Mouse (Mus musculus) MEL (cell line): Measurements from ENCODE around the gene Nmi. TPM values are rescaled to one million over a fixed set of nuclear protein-coding genes. Genes with fewer than 3 reads are reported as not detected.
A peak's percentile ranks its signal among the peaks of the same experiment; 100 is the strongest.

Source experiments
- DNase-seq: peaks from one replicate; pipeline ENCODE4 v3.0.0; 2011; ENCODE audit warnings: low read depth, low spot score
- H3K27ac ChIP-seq: 2 replicates; pipeline ENCODE4 v1.5.1; 2012; ENCODE audit warnings: low read depth, mild to moderate bottlenecking, control low read depth, low read length, moderate library complexity; ENCODE audit not compliant: control insufficient read depth
- H3K27me3 ChIP-seq, 2 experiments: fragments of 150-350 bp in 1 of 2; sonication (generic) in 1 of 2; 2 replicates each; pipeline ENCODE4 v1.6.1; 2012; ENCODE audit warnings: low read length in 2 of 2, mild to moderate bottlenecking in 2 of 2, improper control_type of control experiment in 1 of 2, moderate library complexity in 1 of 2; ENCODE audit not compliant: insufficient read depth in 2 of 2, control insufficient read depth in 1 of 2
- H3K36me3 ChIP-seq, 2 experiments: 2 replicates each; pipeline ENCODE4 v1.6.1; 2012 to 2014; ENCODE audit warnings: low read length in 2 of 2, improper control_type of control experiment in 1 of 2, inconsistent platforms in 1 of 2, mild to moderate bottlenecking in 1 of 2; ENCODE audit not compliant: insufficient read depth in 2 of 2, control insufficient read depth in 1 of 2
- H3K4me1 ChIP-seq, 2 experiments: fragments of 150-350 bp in 1 of 2; sonication (generic) in 1 of 2; 2 replicates each; pipeline ENCODE4 v1.6.1; 2012; ENCODE audit warnings: low read length in 2 of 2, improper control_type of control experiment in 1 of 2, mild to moderate bottlenecking in 1 of 2; ENCODE audit not compliant: insufficient read depth in 2 of 2, control insufficient read depth in 1 of 2
- H3K4me3 ChIP-seq, 2 experiments: fragments of 150-350 bp in 1 of 2; sonication (generic) in 1 of 2; 2 replicates each; pipeline ENCODE4 v1.5.1; 2012; ENCODE audit warnings: low read depth in 2 of 2, low read length in 2 of 2, mild to moderate bottlenecking in 2 of 2, moderate library complexity in 2 of 2, control low read depth in 1 of 2, improper control_type of control experiment in 1 of 2; ENCODE audit not compliant: control insufficient read depth in 1 of 2, insufficient read depth in 1 of 2
- H3K79me2 ChIP-seq: 2 replicates; pipeline ENCODE4 v1.6.1; 2012; ENCODE audit warnings: mild to moderate bottlenecking, low read length, moderate library complexity; ENCODE audit not compliant: control insufficient read depth, poor library complexity, insufficient read depth
- H3K9ac ChIP-seq: 2 replicates; pipeline ENCODE4 v1.6.1; 2012; ENCODE audit warnings: low read depth, mild to moderate bottlenecking, control low read depth, low read length, moderate library complexity; ENCODE audit not compliant: control insufficient read depth, poor library complexity, severe bottlenecking
- H3K9me3 ChIP-seq: fragments of 150-350 bp; sonication (generic); replicated peaks from 2 replicates; pipeline ENCODE4 v1.6.1; 2012; ENCODE audit warnings: mild to moderate bottlenecking, low read length, improper control_type of control experiment, moderate library complexity; ENCODE audit not compliant: insufficient read depth
- BHLHE40 ChIP-seq: IDR thresholded peaks from 2 replicates; pipeline ENCODE4 v1.6.1; 2012; ENCODE audit warnings: low read depth, mild to moderate bottlenecking, inconsistent platforms, low read length, improper control_type of control experiment, borderline replicate concordance
- CHD1 ChIP-seq: IDR thresholded peaks from 2 replicates; pipeline ENCODE4 v1.6.1; 2012; ENCODE audit warnings: low read depth, mild to moderate bottlenecking, inconsistent platforms, low read length, improper control_type of control experiment
- CTCF ChIP-seq, 3 experiments: IDR thresholded peaks in 2 of 3; conservative IDR thresholded peaks in 1 of 3; 2 replicates each; pipeline ENCODE4 v1.5.1; 2011 to 2012; ENCODE audit warnings: low read length in 3 of 3, low read depth in 2 of 3, mild to moderate bottlenecking in 2 of 3, improper control_type of control experiment in 1 of 3, inconsistent platforms in 1 of 3, mixed read lengths in 1 of 3, moderate library complexity in 1 of 3; ENCODE audit not compliant: control insufficient read depth in 1 of 3, insufficient read depth in 1 of 3, poor library complexity in 1 of 3, severe bottlenecking in 1 of 3
- ELF1 ChIP-seq: IDR thresholded peaks from 2 replicates; pipeline ENCODE4 v1.6.1; 2014; ENCODE audit warnings: low read depth, mild to moderate bottlenecking, inconsistent platforms, low read length, improper control_type of control experiment, moderate library complexity
- EP300 ChIP-seq, 2 experiments: IDR thresholded peaks; 2 replicates each; pipeline ENCODE4 v1.6.1; 2011; ENCODE audit warnings: improper control_type of control experiment in 2 of 2, low read length in 2 of 2, low read depth in 1 of 2, mild to moderate bottlenecking in 1 of 2
- ETS1 ChIP-seq: IDR thresholded peaks from 2 replicates; pipeline ENCODE4 v1.6.1; 2012; ENCODE audit warnings: low read depth, mild to moderate bottlenecking, inconsistent platforms, low read length, improper control_type of control experiment, moderate library complexity
- GATA1 ChIP-seq: IDR thresholded peaks from 2 replicates; pipeline ENCODE4 v1.6.1; 2011; ENCODE audit warnings: low read depth, low read length, improper control_type of control experiment
- HCFC1 ChIP-seq: IDR thresholded peaks from 2 replicates; pipeline ENCODE4 v1.6.1; 2012; ENCODE audit warnings: low read depth, mild to moderate bottlenecking, inconsistent platforms, low read length, improper control_type of control experiment, moderate library complexity
- JUND ChIP-seq: IDR thresholded peaks from 2 replicates; pipeline ENCODE4 v1.6.1; 2011; ENCODE audit warnings: low read depth, mild to moderate bottlenecking, improper control_type of control experiment, low read length
- KAT2A ChIP-seq: conservative IDR thresholded peaks from 2 replicates; pipeline ENCODE4 v1.6.1; 2012; ENCODE audit warnings: low read depth, low read length, improper control_type of control experiment, inconsistent platforms
- MYB ChIP-seq: IDR thresholded peaks from 2 replicates; pipeline ENCODE4 v1.6.1; 2011; ENCODE audit warnings: mild to moderate bottlenecking, low read depth, low read length, improper control_type of control experiment
- NELFE ChIP-seq: IDR thresholded peaks from 2 replicates; pipeline ENCODE4 v1.6.1; 2011; ENCODE audit warnings: low read depth, low read length, improper control_type of control experiment
- NRF1 ChIP-seq: IDR thresholded peaks from 2 replicates; pipeline ENCODE4 v1.6.1; 2014; ENCODE audit warnings: low read depth, mild to moderate bottlenecking, inconsistent platforms, low read length, improper control_type of control experiment, moderate library complexity; ENCODE audit not compliant: poor library complexity, insufficient read depth, severe bottlenecking
- POLR2A ChIP-seq, 2 experiments: IDR thresholded peaks; 2 replicates each; pipeline ENCODE4 v1.6.1; 2011 to 2012; ENCODE audit warnings: low read length in 2 of 2, mild to moderate bottlenecking in 2 of 2, control low read depth in 1 of 2, improper control_type of control experiment in 1 of 2, low read depth in 1 of 2, moderate library complexity in 1 of 2; ENCODE audit not compliant: control insufficient read depth in 1 of 2, insufficient read depth in 1 of 2, poor library complexity in 1 of 2
- RCOR1 ChIP-seq: IDR thresholded peaks from 2 replicates; pipeline ENCODE4 v1.6.1; 2012; ENCODE audit warnings: low read depth, mild to moderate bottlenecking, inconsistent platforms, low read length, improper control_type of control experiment
- SIN3A ChIP-seq: IDR thresholded peaks from 2 replicates; pipeline ENCODE4 v1.6.1; 2012; ENCODE audit warnings: low read length, improper control_type of control experiment, inconsistent platforms
- TAL1 ChIP-seq: IDR thresholded peaks from 2 replicates; pipeline ENCODE4 v1.6.1; 2012; ENCODE audit warnings: mild to moderate bottlenecking, inconsistent platforms, low read length, moderate library complexity, mixed read lengths
- TBP ChIP-seq: IDR thresholded peaks from 2 replicates; pipeline ENCODE4 v1.8.0; 2011; ENCODE audit warnings: low read depth, low read length, improper control_type of control experiment
- TCF12 ChIP-seq: IDR thresholded peaks from 2 replicates; pipeline ENCODE4 v1.6.1; 2014; ENCODE audit warnings: low read depth, mild to moderate bottlenecking, inconsistent platforms, low read length, improper control_type of control experiment, moderate library complexity
- UBTF ChIP-seq: IDR thresholded peaks from 2 replicates; pipeline ENCODE4 v1.6.1; 2012; ENCODE audit warnings: low read depth, mild to moderate bottlenecking, inconsistent platforms, low read length, improper control_type of control experiment, moderate library complexity, borderline replicate concordance; ENCODE audit not compliant: insufficient read depth
- USF1 ChIP-seq: IDR thresholded peaks from 2 replicates; pipeline ENCODE4 v1.6.1; 2014; ENCODE audit warnings: low read depth, mild to moderate bottlenecking, inconsistent platforms, low read length, improper control_type of control experiment, moderate library complexity
- USF2 ChIP-seq, 2 experiments: IDR thresholded peaks; 2 replicates each; pipeline ENCODE4 v1.6.1; 2011 to 2012; ENCODE audit warnings: improper control_type of control experiment in 2 of 2, low read length in 2 of 2, borderline replicate concordance in 1 of 2, inconsistent platforms in 1 of 2, low read depth in 1 of 2, mild to moderate bottlenecking in 1 of 2; ENCODE audit not compliant: insufficient read depth in 1 of 2
- ZC3H11A ChIP-seq: IDR thresholded peaks from 2 replicates; pipeline ENCODE4 v1.6.1; 2012; ENCODE audit warnings: low read depth, mild to moderate bottlenecking, inconsistent platforms, low read length, improper control_type of control experiment
- ZKSCAN1 ChIP-seq: IDR thresholded peaks from 2 replicates; pipeline ENCODE4 v1.6.1; 2012; ENCODE audit warnings: low read depth, mild to moderate bottlenecking, inconsistent platforms, low read length, improper control_type of control experiment, moderate library complexity
- polyA plus RNA-seq, 2 experiments: library from polyadenylated mRNA; stranded (reverse) in 1 of 2; unstranded in 1 of 2; fragments of >175 nt in 1 of 2; fragments of >200 nt in 1 of 2; gene quantifications; 2 replicates each; pipeline versions ENCODE4 v1.2.1 to v1.2.4; 2012; ENCODE audit warnings: low replicate concordance in 2 of 2, low read depth in 1 of 2; ENCODE audit not compliant: insufficient read length in 2 of 2, insufficient read depth in 1 of 2, missing spikeins in 1 of 2
- total RNA-seq: library from RNA; depleted of rRNA; stranded (reverse); fragments of 300-350 nt; gene quantifications from 2 replicates; pipeline ENCODE4 v1.2.3, GENCODE M21; 2012

Nmi gene
- total and polyA plus RNA-seq, 3 experiments = 12.1 to 14.1 TPM; not detected in 1

DNA sequence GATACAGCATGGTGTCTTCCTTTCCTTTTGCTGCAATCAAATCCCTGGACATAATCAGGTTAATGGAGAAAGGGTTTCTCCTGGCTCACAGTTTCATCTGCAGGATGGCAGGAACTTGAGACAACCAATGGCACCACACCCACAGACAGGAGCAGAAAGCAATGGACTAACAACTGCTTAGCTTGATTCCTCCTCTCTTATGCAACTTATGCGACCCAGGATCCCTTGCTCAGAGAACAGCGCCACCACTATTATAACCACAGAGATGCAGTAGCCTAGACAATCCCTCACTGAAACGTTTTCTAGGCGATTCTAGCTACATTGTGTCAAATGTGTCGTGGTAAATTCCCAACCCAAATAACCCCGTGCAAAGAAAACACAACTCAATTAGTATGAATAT is 36.3 kb downstream of the Nmi start:
- TF ChIP-seq MYB (no peak), ETS1 (peak; percentile 13; the same call in 1 of the 2 replicates), HCFC1 (peak; percentile 69), KAT2A (0 out of 2 replicates have a peak, but pooled peaks have one; percentile 22), POLR2A (IDR thresholded peaks at IDR 0.05; ENCODE audit: control insufficient read depth in 1 of 2, insufficient read depth in 1 of 2, low read depth in 1 of 2, low read length in 2 of 2, poor library complexity in 1 of 2) (peak in 1 of 2 experiments; percentile 57; a peak in 2 of 4 replicates), JUND (no peak), CHD1 (no peak), ZKSCAN1 (no peak), USF1 (no peak), NELFE (no peak; the same call in 1 of the 2 replicates), ZC3H11A (no peak), TCF12 (peak; percentile 30; the same call in 1 of the 2 replicates), USF2 (IDR thresholded peaks at IDR 0.05; ENCODE audit: borderline replicate concordance in 1 of 2, insufficient read depth in 1 of 2, low read depth in 1 of 2, low read length in 2 of 2) (no peak), TBP (peak; percentile 70; the same call in 1 of the 2 replicates), CTCF (IDR thresholded peaks at IDR 0.05 in 2 of 3, conservative IDR thresholded peaks at IDR 0.05 in 1 of 3; ENCODE audit: control insufficient read depth in 1 of 3, insufficient read depth in 1 of 3, low read depth in 2 of 3, low read length in 3 of 3, poor library complexity in 1 of 3, severe bottlenecking in 1 of 3) (peak; percentile 31 to 60 (median 54); a peak in 5 of 6 replicates), SIN3A (peak; percentile 63)
- Histone ChIP-seq H3K4me3 (peak overlapping the region; percentile 13 to 40), H3K4me1 (peaks cover 45 to 54% of the 10 kb centered on the region in 2 experiments), H3K9me3 (no peaks in the 10 kb centered on the region), H3K9ac (peak overlapping the region; percentile 27), H3K36me3 (peaks cover 4 to 61% of the 10 kb centered on the region in 2 experiments), H3K27me3 (no peaks in the 10 kb centered on the region), H3K27ac (peak overlapping the region; percentile 97), H3K79me2 (peaks cover 29% of the 10 kb centered on the region)
- DNase-seq = peak; percentile 89

DNA sequence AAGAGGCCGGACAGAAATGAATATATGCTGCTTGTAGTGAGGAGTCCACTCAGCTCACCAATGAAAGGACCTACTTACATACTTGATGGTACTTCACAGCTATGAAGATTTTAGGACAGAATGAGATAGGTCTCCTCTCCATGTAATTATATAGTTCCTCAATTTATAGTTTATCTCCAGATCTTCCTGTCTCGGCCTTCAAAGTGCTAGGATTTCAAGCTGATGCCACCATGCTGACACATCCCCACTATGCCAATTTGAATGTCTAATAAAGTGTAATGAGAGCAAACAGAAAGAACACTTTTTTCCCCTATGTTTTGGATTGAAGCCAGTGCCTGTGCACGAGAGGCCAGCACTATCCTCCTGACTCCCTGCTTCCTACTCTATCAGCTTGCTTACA is 36.7 kb downstream of the Nmi start:
- peaks cover 43 to 53% of the 10 kb centered on the region in 2 experiments for H3K4me1 ChIP-seq
- no peak for DNase-seq
- H3K27ac ChIP-seq = peak overlapping the region; percentile 97
- peaks cover 29% of the 10 kb centered on the region for H3K79me2 ChIP-seq
- no peaks in the 10 kb centered on the region for H3K27me3 ChIP-seq
- peaks cover 6 to 62% of the 10 kb centered on the region in 2 experiments for H3K36me3 ChIP-seq
- H3K9me3 ChIP-seq = no peaks in the 10 kb centered on the region
- peak overlapping the region; percentile 89 for H3K9ac ChIP-seq
- peak overlapping the region; percentile 13 to 73 for H3K4me3 ChIP-seq
- TF ChIP-seq TAL1 (no peak), BHLHE40 (peak; percentile 72; the same call in 1 of the 2 replicates), KAT2A (no peak), TBP (peak; percentile 5; the same call in 1 of the 2 replicates), ETS1 (peak; percentile 84), UBTF (no peak), RCOR1 (no peak), EP300 (IDR thresholded peaks at IDR 0.05; ENCODE audit: low read depth in 1 of 2, low read length in 2 of 2) (peak in 1 of 2 experiments; percentile 31; a peak in 3 of 4 replicates), GATA1 (peak; percentile 70), NRF1 (no peak), NELFE (no peak), ELF1 (peak; percentile 4; the same call in 1 of the 2 replicates)
